Mouse (Mus musculus): ENCODE measurements around the gene Kcnj10. TPM values are rescaled to one million over a fixed set of nuclear protein-coding genes. Genes with fewer than 3 reads are reported as not detected.

The Kcnj10 gene
- not detected for polyA plus RNA-seq (2017; shearing (Covaris generic))

DNA sequence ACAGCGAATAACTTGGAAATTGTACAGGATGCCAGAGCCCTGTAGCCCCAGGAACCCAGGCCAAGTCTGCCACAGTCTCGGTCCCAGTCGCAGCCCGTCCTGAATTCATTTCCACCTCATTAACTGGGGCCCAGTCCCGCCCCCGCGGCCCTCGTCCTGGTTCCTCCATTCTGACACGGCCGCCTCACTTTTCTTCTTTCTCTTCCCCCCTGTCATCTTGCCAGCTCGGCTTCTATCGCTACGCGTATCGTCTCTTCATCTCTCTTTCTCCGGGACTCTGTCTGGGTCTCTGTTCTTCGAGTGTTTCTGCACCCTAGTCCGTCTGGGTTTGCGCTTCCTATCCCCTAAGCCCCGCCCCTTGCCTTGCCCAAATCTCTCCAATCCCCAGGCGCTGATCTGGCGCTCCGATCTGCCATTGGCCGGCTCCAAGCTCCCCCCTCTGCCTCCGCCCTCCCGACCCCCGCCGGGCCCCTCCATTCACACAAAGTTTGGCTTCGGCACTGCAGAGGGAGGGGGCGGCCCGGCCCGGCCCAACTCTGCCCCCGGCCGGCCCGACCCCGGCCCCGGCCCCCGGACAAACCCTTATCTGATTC is at the start of gene Kcnj10:
Gene Kcnj10, plus strand, starts transcription at position 482 of the 593 bp plus-strand sequence.

GRCm38 (mm10) chr1:172297611-172298537 is 43.1 kb upstream of the Kcnj10 start, which contains the start of gene Atp1a2:
Gene Atp1a2 (minus strand): TSS chr1:172298064.

DNA sequence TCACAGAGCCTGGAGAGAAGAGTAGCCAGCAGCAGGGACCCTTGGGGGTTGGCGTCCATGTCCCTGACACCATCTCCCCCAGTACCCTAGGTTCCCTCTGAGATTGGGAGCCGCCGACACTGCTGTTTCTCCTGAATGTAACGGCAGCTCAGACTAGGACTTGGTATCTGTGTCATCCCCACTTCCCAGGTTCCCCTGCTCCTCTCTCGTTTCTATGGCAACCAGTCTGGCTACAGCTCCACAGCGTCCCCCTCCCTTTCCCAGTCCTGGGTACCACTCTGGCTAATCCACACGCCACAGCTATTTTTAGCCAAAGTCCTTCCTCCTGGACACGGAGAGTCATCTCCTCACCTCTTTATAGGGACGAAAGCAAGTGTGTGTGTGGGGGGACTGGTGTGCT is 11.9 kb upstream of the Kcnj10 start, which contains the start of gene Kcnj9:
Gene Kcnj9, minus strand, starts transcription at position 188 of the 400 bp plus-strand sequence.

GRCm38 (mm10) chr1:172376198-172376667 is 35.2 kb downstream of the Kcnj10 start, which contains the start of gene Pigm:
Gene Pigm (plus strand): TSS chr1:172376546.

Other genes starting within 250 kb of the Kcnj10 start
- 66.5 TPM for gene Pex19, start 214.5 kb upstream of the Kcnj10 start, polyA plus RNA-seq (2017; shearing (Covaris generic))
- gene Dcaf8, start 193.1 kb upstream of the Kcnj10 start, polyA plus RNA-seq (2017; shearing (Covaris generic)): 183 TPM
- 80.0 TPM for gene Pea15a, start 134.4 kb upstream of the Kcnj10 start, polyA plus RNA-seq (2017; shearing (Covaris generic))
- 0.15 TPM for gene Casq1, start 121.3 kb upstream of the Kcnj10 start, polyA plus RNA-seq (2017; shearing (Covaris generic))
- not detected for gene Atp1a4, start 82.8 kb upstream of the Kcnj10 start, polyA plus RNA-seq (2017; shearing (Covaris generic))
- 26.3 TPM for gene Igsf8, start 79.6 kb upstream of the Kcnj10 start, polyA plus RNA-seq (2017; shearing (Covaris generic))
- 0.22 TPM for gene Atp1a2, start 43.1 kb upstream of the Kcnj10 start, polyA plus RNA-seq (2017; shearing (Covaris generic))
- gene Kcnj9, start 11.9 kb upstream of the Kcnj10 start, polyA plus RNA-seq (2017; shearing (Covaris generic)): not detected
- gene Pigm, start 35.3 kb downstream of the Kcnj10 start, polyA plus RNA-seq (2017; shearing (Covaris generic)): 9.3 TPM
- not detected for gene Slamf9, start 134.1 kb downstream of the Kcnj10 start, polyA plus RNA-seq (2017; shearing (Covaris generic))
- 2.3 TPM for gene Igsf9, start 140.6 kb downstream of the Kcnj10 start, polyA plus RNA-seq (2017; shearing (Covaris generic))
- 369 TPM for gene Tagln2, start 158.8 kb downstream of the Kcnj10 start, polyA plus RNA-seq (2017; shearing (Covaris generic))
- gene Cfap45, start 179.6 kb downstream of the Kcnj10 start, polyA plus RNA-seq (2017; shearing (Covaris generic)): 0.37 TPM
- gene Vsig8, start 214.7 kb downstream of the Kcnj10 start, polyA plus RNA-seq (2017; shearing (Covaris generic)): not detected
- gene Slamf8, start 249.4 kb downstream of the Kcnj10 start, polyA plus RNA-seq (2017; shearing (Covaris generic)): 0.16 TPM

All from CD4-positive, CD25-positive, alpha-beta regulatory T cell, adult 9 weeks (primary cell).